Mouse (Mus musculus): ENCODE results near the gene Cd68. TPM values are rescaled to one million over a fixed set of nuclear protein-coding genes. Genes with fewer than 3 reads are reported as not detected.

The Cd68 gene
- 75.0 TPM for polyA plus RNA-seq (2015; fragmentation: Illumina TruSeq; extraction: RNeasy Lipid Tissue Mini Kit (QIAGEN cat#74804); ENCODE audit: insufficient read depth, low replicate concordance)

GRCm38 (mm10) chr11:69665961-69666664 lies at the start of gene Cd68:
Gene Cd68 (minus strand): TSS chr11:69666153.

GRCm38 (mm10) chr11:69695361-69696181 lies 29.6 kb upstream of the Cd68 start, which contains the start of the genes Tnfsf12 and Tnfsfm13:
Gene Tnfsf12 (minus strand): TSS chr11:69695849.
Gene Tnfsfm13 (minus strand): TSS chr11:69696098.

GRCm38 (mm10) chr11:69685526-69686148 lies 19.7 kb upstream of the Cd68 start, which contains the start of gene Tnfsf13:
Gene Tnfsf13 (minus strand): TSS chr11:69685784.

GRCm38 (mm10) chr11:69681314-69682208 lies 15.6 kb upstream of the Cd68 start, which contains the start of gene Senp3:
Gene Senp3 (minus strand): TSS chr11:69682084.

GRCm38 (mm10) chr11:69672211-69672706 lies 6.3 kb upstream of the Cd68 start, which contains the start of gene Eif4a1:
Gene Eif4a1 (minus strand): TSS chr11:69672423.

GRCm38 (mm10) chr11:69662213-69662966 lies 3.6 kb downstream of the Cd68 start, which contains the start of gene Mpdu1:
Gene Mpdu1 (minus strand): TSS chr11:69662642.

GRCm38 (mm10) chr11:69655264-69656064 lies 10.5 kb downstream of the Cd68 start, which contains the start of gene Sox15:
Gene Sox15 (plus strand): TSS chr11:69655314.

GRCm38 (mm10) chr11:69632284-69633089 lies 33.5 kb downstream of the Cd68 start, which contains the start of gene Fxr2:
Gene Fxr2 (plus strand): TSS chr11:69632990.

GRCm38 (mm10) chr11:69621571-69622268 lies 44.2 kb downstream of the Cd68 start, which contains the start of gene Sat2:
Gene Sat2 (plus strand): TSS chr11:69622024.

GRCm38 (mm10) chr11:69617805-69618204 lies 48.1 kb downstream of the Cd68 start, which contains the start of gene Shbg:
Gene Shbg (minus strand): TSS chr11:69617905.

Other genes with a start within 250 kb of the Cd68 start
- 0.51 TPM for gene Dnah2, start 117.0 kb downstream of the Cd68 start, polyA plus RNA-seq (2015; fragmentation: Illumina TruSeq; extraction: RNeasy Lipid Tissue Mini Kit (QIAGEN cat#74804); ENCODE audit: insufficient read depth, low replicate concordance)
- 0.88 TPM for gene Efnb3, start 105.9 kb downstream of the Cd68 start, polyA plus RNA-seq (2015; fragmentation: Illumina TruSeq; extraction: RNeasy Lipid Tissue Mini Kit (QIAGEN cat#74804); ENCODE audit: insufficient read depth, low replicate concordance)
- 7.7 TPM for gene Wrap53, start 85.9 kb downstream of the Cd68 start, polyA plus RNA-seq (2015; fragmentation: Illumina TruSeq; extraction: RNeasy Lipid Tissue Mini Kit (QIAGEN cat#74804); ENCODE audit: insufficient read depth, low replicate concordance)
- 99.7 TPM for gene Trp53, start 85.8 kb downstream of the Cd68 start, polyA plus RNA-seq (2015; fragmentation: Illumina TruSeq; extraction: RNeasy Lipid Tissue Mini Kit (QIAGEN cat#74804); ENCODE audit: insufficient read depth, low replicate concordance)
- gene Atp1b2, start 60.2 kb downstream of the Cd68 start, polyA plus RNA-seq (2015; fragmentation: Illumina TruSeq; extraction: RNeasy Lipid Tissue Mini Kit (QIAGEN cat#74804); ENCODE audit: insufficient read depth, low replicate concordance), result 15.0 TPM
- not detected for gene Shbg, start 48.2 kb downstream of the Cd68 start, polyA plus RNA-seq (2015; fragmentation: Illumina TruSeq; extraction: RNeasy Lipid Tissue Mini Kit (QIAGEN cat#74804); ENCODE audit: insufficient read depth, low replicate concordance)
- gene Sat2, start 44.1 kb downstream of the Cd68 start, polyA plus RNA-seq (2015; fragmentation: Illumina TruSeq; extraction: RNeasy Lipid Tissue Mini Kit (QIAGEN cat#74804); ENCODE audit: insufficient read depth, low replicate concordance), result 3.1 TPM
- 49.8 TPM for gene Fxr2, start 33.2 kb downstream of the Cd68 start, polyA plus RNA-seq (2015; fragmentation: Illumina TruSeq; extraction: RNeasy Lipid Tissue Mini Kit (QIAGEN cat#74804); ENCODE audit: insufficient read depth, low replicate concordance)
- gene Sox15, start 10.8 kb downstream of the Cd68 start, polyA plus RNA-seq (2015; fragmentation: Illumina TruSeq; extraction: RNeasy Lipid Tissue Mini Kit (QIAGEN cat#74804); ENCODE audit: insufficient read depth, low replicate concordance), result not detected
- 58.3 TPM for gene Mpdu1, start 3.5 kb downstream of the Cd68 start, polyA plus RNA-seq (2015; fragmentation: Illumina TruSeq; extraction: RNeasy Lipid Tissue Mini Kit (QIAGEN cat#74804); ENCODE audit: insufficient read depth, low replicate concordance)
- gene Eif4a1, start 6.3 kb upstream of the Cd68 start, polyA plus RNA-seq (2015; fragmentation: Illumina TruSeq; extraction: RNeasy Lipid Tissue Mini Kit (QIAGEN cat#74804); ENCODE audit: insufficient read depth, low replicate concordance), result 820 TPM
- gene Senp3, start 15.9 kb upstream of the Cd68 start, polyA plus RNA-seq (2015; fragmentation: Illumina TruSeq; extraction: RNeasy Lipid Tissue Mini Kit (QIAGEN cat#74804); ENCODE audit: insufficient read depth, low replicate concordance), result 194 TPM
- 17.3 TPM for gene Tnfsf13, start 19.6 kb upstream of the Cd68 start, polyA plus RNA-seq (2015; fragmentation: Illumina TruSeq; extraction: RNeasy Lipid Tissue Mini Kit (QIAGEN cat#74804); ENCODE audit: insufficient read depth, low replicate concordance)
- gene Tnfsf12, start 29.7 kb upstream of the Cd68 start, polyA plus RNA-seq (2015; fragmentation: Illumina TruSeq; extraction: RNeasy Lipid Tissue Mini Kit (QIAGEN cat#74804); ENCODE audit: insufficient read depth, low replicate concordance), result 12.0 TPM
- gene Tnfsfm13, start 29.9 kb upstream of the Cd68 start, polyA plus RNA-seq (2015; fragmentation: Illumina TruSeq; extraction: RNeasy Lipid Tissue Mini Kit (QIAGEN cat#74804); ENCODE audit: insufficient read depth, low replicate concordance), result 7.2 TPM
- 121 TPM for gene Polr2a, start 92.5 kb upstream of the Cd68 start, polyA plus RNA-seq (2015; fragmentation: Illumina TruSeq; extraction: RNeasy Lipid Tissue Mini Kit (QIAGEN cat#74804); ENCODE audit: insufficient read depth, low replicate concordance)
- gene Slc35g3, start 95.8 kb upstream of the Cd68 start, polyA plus RNA-seq (2015; fragmentation: Illumina TruSeq; extraction: RNeasy Lipid Tissue Mini Kit (QIAGEN cat#74804); ENCODE audit: insufficient read depth, low replicate concordance), result not detected
- 27.8 TPM for gene Zbtb4, start 99.8 kb upstream of the Cd68 start, polyA plus RNA-seq (2015; fragmentation: Illumina TruSeq; extraction: RNeasy Lipid Tissue Mini Kit (QIAGEN cat#74804); ENCODE audit: insufficient read depth, low replicate concordance)
- gene Chrnb1, start 129.8 kb upstream of the Cd68 start, polyA plus RNA-seq (2015; fragmentation: Illumina TruSeq; extraction: RNeasy Lipid Tissue Mini Kit (QIAGEN cat#74804); ENCODE audit: insufficient read depth, low replicate concordance), result 10.8 TPM
- 2.2 TPM for gene Fgf11, start 135.7 kb upstream of the Cd68 start, polyA plus RNA-seq (2015; fragmentation: Illumina TruSeq; extraction: RNeasy Lipid Tissue Mini Kit (QIAGEN cat#74804); ENCODE audit: insufficient read depth, low replicate concordance)
- gene Tmem102, start 139.5 kb upstream of the Cd68 start, polyA plus RNA-seq (2015; fragmentation: Illumina TruSeq; extraction: RNeasy Lipid Tissue Mini Kit (QIAGEN cat#74804); ENCODE audit: insufficient read depth, low replicate concordance), result not detected
- gene Gm39566, start 149.1 kb upstream of the Cd68 start, polyA plus RNA-seq (2015; fragmentation: Illumina TruSeq; extraction: RNeasy Lipid Tissue Mini Kit (QIAGEN cat#74804); ENCODE audit: insufficient read depth, low replicate concordance), result not detected
- gene Spem2, start 152.3 kb upstream of the Cd68 start, polyA plus RNA-seq (2015; fragmentation: Illumina TruSeq; extraction: RNeasy Lipid Tissue Mini Kit (QIAGEN cat#74804); ENCODE audit: insufficient read depth, low replicate concordance), result not detected
- gene Spem1, start 156.0 kb upstream of the Cd68 start, polyA plus RNA-seq (2015; fragmentation: Illumina TruSeq; extraction: RNeasy Lipid Tissue Mini Kit (QIAGEN cat#74804); ENCODE audit: insufficient read depth, low replicate concordance), result not detected
- 4.4 TPM for gene Nlgn2, start 171.6 kb upstream of the Cd68 start, polyA plus RNA-seq (2015; fragmentation: Illumina TruSeq; extraction: RNeasy Lipid Tissue Mini Kit (QIAGEN cat#74804); ENCODE audit: insufficient read depth, low replicate concordance)
- gene Tmem256, start 172.4 kb upstream of the Cd68 start, polyA plus RNA-seq (2015; fragmentation: Illumina TruSeq; extraction: RNeasy Lipid Tissue Mini Kit (QIAGEN cat#74804); ENCODE audit: insufficient read depth, low replicate concordance), result 87.3 TPM
- gene Plscr3, start 180.2 kb upstream of the Cd68 start, polyA plus RNA-seq (2015; fragmentation: Illumina TruSeq; extraction: RNeasy Lipid Tissue Mini Kit (QIAGEN cat#74804); ENCODE audit: insufficient read depth, low replicate concordance), result 11.9 TPM
- gene Tnk1, start 192.6 kb upstream of the Cd68 start, polyA plus RNA-seq (2015; fragmentation: Illumina TruSeq; extraction: RNeasy Lipid Tissue Mini Kit (QIAGEN cat#74804); ENCODE audit: insufficient read depth, low replicate concordance), result 0.26 TPM
- not detected for gene Tmem95, start 211.9 kb upstream of the Cd68 start, polyA plus RNA-seq (2015; fragmentation: Illumina TruSeq; extraction: RNeasy Lipid Tissue Mini Kit (QIAGEN cat#74804); ENCODE audit: insufficient read depth, low replicate concordance)
- gene Kctd11, start 215.3 kb upstream of the Cd68 start, polyA plus RNA-seq (2015; fragmentation: Illumina TruSeq; extraction: RNeasy Lipid Tissue Mini Kit (QIAGEN cat#74804); ENCODE audit: insufficient read depth, low replicate concordance), result 4.5 TPM
- gene Acap1, start 229.4 kb upstream of the Cd68 start, polyA plus RNA-seq (2015; fragmentation: Illumina TruSeq; extraction: RNeasy Lipid Tissue Mini Kit (QIAGEN cat#74804); ENCODE audit: insufficient read depth, low replicate concordance), result 190 TPM
- 3.1 TPM for gene 2810408A11Rik, start 234.8 kb upstream of the Cd68 start, polyA plus RNA-seq (2015; fragmentation: Illumina TruSeq; extraction: RNeasy Lipid Tissue Mini Kit (QIAGEN cat#74804); ENCODE audit: insufficient read depth, low replicate concordance)
- 19.6 TPM for gene Neurl4, start 234.9 kb upstream of the Cd68 start, polyA plus RNA-seq (2015; fragmentation: Illumina TruSeq; extraction: RNeasy Lipid Tissue Mini Kit (QIAGEN cat#74804); ENCODE audit: insufficient read depth, low replicate concordance)
- gene Gps2, start 247.7 kb upstream of the Cd68 start, polyA plus RNA-seq (2015; fragmentation: Illumina TruSeq; extraction: RNeasy Lipid Tissue Mini Kit (QIAGEN cat#74804); ENCODE audit: insufficient read depth, low replicate concordance), result 80.2 TPM

Measured in spleen, adult 10 weeks (tissue).